Mouse (Mus musculus) heart, adult 11 months (tissue): Measurements from ENCODE around the gene Osbpl2.
A peak's percentile ranks its signal among the peaks of the same experiment; 100 is the strongest.

Experiments
- DNase-seq: peaks from one replicate; pipeline ENCODE4 v3.0.0; 2022

The Osbpl2 gene

DNA sequence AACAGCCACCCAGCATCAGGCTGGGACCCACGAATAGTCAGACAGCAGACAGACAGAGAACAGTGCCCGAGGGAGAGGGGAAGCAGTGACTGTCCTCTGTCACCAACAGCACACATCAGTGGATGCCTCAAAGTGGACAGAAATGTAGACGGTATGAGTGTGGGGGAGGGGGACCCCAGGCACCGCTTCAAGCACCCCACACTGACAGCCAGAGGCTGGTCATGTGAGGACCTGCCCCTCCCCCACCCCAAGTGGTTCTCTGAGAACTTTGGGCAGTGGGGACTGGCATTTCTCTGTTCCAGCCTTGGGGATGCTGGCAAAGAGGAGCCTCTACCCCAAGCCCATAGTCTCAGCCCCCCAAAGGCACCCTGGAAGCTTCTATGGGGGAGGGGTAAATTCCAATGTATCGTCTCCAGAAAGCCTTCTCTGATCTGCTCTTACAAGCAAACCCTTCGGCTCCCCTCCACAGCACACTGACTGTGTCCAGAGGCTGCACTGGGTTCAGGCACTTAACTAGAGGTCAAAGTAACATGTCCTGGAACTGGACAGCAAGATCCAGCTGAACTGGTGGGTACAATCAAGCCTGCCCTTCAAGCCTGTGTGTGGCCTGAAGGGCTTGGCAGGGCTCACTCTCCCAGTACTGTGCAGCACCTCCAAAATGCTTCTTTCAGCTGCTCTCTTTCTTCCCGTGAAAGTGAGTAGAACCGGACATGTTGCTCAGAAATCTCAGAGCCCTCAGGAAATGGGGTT, 13.5 kb upstream of the Osbpl2 start:
- DNase-seq, result peak; percentile 85

DNA sequence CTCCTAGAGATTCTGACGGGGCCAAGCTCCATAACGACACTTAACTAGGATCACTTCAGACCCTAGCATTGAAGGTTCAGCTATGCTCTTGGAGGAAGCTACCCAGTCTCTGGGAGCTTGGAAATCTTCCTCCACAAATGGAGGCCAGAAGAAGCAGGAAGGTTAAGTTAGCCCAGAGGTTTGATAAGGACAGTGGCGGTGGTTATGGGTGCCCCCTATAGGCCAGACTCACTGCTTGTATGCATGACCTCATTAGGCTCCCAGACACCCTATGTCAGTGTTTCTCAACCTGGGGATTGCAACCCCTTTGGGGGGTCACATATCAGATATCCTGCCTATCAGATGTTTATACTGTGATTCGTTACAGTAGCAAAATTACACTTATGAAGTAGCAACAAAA, 12.0 kb upstream of the Osbpl2 start:
- DNase-seq, result peak; percentile 56

DNA sequence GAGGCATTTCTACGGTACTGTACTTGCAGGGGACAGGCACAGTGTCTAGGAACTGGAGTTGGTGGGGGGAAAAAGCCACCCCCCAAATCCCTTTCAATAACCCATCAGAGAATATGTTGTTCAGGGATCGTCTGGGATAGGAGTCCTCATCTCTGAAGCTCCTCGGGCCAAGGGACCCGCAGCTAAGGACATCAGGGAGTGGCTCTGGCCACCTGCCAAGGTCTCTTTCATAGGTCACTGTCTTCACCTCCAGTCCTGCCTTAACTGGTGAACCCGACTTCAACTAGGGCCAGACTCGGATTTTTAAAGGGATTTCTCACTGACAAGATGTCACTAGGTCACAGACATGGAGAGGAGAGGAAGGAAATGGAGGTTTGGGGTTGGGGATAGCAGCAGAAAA, 10.8 kb upstream of the Osbpl2 start:
- DNase-seq, result peak; percentile 86

DNA sequence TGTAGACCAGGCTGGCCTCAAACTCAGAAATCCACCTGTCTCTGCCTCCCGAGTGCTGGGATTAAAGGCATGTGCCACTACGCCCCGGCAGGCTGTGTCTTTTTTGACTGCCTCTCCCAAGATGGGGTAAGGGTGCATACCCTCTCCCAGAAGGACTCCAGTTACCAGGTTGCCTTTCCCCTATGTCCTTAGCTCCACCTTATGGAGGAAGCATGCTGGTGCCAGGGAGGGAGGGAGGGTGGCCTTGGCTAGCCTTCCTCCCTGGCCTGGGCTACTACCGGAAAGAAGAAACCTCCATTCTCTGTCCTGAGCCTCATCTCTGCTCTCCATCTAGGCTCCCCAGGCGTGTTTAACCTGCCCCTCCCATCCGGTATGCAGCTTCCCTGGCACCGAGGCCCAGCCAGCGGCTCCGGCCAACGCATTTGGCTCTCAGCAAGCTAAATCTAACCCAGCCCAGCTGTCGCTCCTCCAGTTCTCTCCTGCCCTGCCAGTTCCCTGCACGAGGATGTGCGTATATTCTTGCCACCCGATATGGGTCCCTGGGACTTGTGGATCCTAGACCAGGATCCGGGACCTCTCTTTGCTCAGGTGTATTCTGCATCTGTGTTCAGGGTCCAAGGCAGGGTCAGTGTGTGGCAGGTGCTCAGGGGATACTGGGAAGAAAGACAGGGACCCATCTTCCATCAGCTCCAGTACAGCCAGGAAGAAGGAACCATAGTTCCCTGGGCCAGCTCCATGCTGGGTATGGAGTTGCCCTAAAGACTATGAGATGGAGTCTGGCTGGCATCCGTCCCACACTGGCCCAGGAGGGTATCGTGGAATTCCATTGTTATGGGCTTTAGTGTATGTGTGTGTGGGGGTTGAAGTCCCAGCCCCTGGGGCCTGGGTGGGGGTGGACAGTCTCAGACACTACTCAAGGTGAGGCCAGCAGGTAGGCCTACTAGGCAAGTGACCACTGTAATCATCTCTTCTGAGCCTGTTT, 4.9 kb upstream of the Osbpl2 start:
- DNase-seq, result peak; percentile 97

DNA sequence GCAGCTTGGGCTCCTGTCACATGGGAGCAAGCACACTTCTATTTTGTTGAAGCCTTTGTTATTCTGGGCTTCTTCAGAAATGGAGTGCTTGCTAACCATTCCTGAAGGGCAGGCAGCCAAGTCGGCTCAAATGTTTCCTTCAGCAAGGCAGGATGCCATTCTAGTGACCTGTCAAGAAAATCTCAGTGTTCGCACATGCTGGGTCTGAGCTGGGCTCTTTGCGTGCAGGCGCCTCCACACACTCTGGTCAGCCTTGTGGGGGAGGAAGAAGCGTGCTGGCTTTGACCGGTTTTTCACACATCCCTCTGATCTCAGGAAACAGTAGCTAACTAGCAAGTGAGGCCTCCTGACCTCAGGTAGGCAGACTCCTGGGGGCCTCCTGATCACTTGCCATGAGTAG, 3.8 kb upstream of the Osbpl2 start:
- DNase-seq, result peak; percentile 91

DNA sequence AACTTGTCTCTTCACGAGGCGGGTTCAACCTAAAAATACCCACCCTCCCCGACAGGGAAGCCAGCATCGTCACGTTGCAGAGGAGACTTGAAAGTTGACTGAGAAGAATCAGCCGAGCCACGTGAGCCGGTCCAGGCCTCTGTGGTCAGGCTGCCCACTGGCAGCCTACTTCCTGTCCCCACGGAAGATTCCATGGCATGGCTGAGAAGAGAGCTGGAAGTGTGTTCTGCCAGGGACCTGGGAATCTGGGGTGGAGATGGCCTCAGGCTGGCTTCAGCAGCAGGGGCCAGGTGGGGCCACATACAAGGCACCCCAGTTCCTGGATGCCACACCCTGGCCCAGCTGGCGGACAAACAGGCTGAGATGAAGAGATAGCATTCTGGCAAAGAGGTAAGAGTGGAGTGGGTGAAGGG, 3.0 kb upstream of the Osbpl2 start:
- peak; percentile 97 for DNase-seq

DNA sequence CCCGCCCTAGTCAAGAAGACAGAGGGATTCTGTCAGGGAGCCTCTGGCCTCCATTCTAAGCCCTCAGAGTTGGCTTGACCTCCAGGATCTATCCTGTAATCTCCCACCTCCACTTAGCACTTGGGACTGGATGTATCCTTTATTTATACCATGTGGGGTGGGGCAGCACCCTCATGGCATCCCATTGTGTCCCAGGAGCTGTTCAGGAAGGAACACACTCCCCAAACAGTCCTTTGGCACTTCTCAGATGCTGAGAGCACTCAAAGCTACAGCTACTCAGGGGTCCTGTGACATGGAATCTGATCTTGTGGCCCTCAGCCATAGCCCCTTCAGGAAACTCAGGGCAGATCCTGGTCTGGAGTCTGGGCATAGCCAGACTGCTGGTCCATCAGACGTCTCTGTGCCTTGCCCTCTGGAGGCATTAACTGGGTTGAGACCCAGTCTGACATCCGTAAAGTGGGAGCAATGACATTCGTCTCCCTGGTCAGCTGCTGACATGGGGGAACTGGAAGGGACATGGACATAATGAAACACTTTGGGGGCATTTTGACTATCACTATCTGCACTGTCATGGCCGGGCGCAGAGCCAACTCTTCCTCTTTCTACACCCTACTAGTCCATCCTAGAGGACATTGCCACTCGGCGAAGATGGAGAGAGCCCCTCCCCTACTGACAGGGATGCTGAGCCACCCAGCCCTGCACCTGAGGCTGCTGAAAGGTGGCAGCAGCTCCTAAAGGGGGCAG, 2.2 kb upstream of the Osbpl2 start:
- DNase-seq, result peak; percentile 94

DNA sequence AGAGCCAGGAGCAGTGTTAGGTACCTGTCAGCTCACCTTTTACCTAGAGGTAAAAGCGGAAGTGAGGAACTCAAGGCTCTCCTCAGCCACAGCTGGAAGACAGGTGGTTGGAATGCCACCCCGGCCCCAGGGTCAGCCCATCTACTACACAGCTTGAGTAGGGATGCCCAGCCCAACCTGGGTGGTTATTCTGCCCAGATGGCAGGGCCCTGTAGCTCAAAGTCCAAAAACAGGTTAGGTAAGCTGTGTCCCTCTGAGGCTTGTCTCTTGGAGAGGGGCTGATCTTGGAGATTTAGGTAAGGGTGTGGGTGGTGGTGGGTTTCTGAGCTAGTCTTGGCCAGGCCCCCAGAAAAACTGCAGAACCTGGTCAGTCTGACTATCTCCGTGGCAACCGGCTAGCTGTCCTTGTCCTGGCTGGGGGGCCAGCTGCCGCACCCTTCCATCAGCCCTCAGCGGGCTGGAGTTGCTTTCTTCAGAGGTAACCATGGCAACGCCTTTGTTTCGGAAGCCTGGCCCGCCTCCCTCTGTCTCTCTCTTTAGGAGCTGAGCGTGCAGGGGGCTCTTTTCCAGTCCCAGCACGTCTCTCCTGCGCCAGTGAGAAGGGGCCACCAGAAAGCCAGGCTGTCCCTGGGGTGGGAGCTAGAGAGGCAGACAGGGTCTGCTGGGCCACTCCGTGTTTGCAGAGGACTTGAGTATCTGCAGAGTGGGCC, 1.5 kb upstream of the Osbpl2 start:
- DNase-seq, result peak; percentile 93

DNA sequence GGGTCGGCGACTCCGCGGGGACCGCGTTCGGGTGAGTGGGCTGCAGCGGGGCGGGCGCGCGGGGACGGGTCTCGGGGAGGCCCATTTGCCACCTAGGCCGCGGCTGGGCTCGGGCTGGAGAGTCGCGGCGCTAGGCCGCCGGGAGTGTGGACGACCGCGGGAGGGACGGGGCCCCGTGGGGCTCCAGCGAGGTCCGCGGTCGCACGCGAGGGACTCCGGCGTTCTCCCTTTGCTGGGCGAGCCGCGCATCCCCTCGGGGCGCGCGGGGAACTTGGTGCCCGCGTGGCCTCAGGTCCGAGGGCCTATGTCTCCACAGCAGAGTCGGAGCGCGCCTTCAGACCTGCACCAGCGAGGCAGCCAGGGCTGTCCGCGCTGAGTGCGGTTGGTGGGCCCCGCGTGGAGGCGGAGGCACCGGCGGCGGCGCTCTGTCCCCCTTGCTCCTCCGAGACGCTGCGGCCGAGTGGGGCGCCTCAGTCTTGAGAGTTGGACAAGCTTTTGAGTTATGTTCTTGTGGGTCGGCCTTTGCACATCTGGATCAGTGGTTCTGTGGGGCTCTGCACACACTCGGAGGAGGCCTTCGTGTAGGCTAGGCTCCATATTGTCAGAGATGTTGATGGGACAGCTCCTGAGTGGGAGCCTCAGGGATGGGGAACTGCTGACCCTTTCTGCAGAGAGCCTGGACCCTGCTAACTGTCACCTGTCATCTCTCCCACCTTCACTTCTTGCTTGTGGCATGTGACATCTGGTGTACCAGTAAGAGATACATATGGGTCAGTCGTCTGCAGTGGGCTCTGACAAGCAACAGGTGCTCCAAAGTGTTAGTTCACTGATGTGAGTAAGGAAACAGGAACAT, 559 bp downstream of the Osbpl2 start:
- peak; percentile 89 for DNase-seq

DNA sequence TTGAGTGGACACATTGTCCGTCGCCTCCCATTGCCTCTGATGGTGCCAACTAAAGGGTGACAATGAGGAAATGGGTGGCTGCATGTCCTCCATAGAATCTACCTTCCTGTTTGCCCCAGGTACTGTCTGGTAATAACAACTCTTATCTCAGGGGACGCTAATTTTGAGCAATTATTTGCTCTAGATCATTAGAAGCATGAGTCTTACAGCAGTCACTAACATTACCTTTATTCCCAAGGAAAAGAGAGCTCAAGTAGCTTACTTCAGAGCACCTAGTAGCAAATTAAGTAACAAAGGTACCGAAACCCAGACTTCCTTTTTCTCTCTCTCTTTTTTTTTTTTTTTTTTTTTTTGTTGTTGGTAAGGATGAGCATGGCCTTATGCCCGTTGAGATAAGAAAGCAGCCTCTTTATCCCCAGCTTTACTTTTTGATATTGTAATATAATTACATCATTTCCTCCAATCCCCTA, 1.2 kb downstream of the Osbpl2 start:
- no peak for DNase-seq

DNA sequence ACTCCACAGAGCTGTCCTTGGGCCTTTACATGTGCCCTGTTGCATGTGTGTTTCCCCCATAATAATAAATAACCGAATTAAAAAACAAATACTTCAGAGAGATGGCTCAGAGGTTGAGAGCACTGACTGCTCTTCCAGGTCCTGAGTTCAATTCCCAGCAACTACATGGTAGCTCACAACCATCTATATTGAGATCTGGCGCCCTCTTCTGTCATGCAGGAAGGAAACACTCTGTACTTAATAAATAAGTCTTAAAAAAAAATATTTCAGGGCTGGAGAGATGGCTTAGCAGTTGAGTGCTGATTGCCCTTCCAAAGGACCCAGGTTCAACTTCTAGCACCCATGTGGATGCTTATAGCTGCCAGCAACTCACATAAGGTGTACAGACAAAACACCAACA, 5.1 kb downstream of the Osbpl2 start:
- DNase-seq, result no peak

DNA sequence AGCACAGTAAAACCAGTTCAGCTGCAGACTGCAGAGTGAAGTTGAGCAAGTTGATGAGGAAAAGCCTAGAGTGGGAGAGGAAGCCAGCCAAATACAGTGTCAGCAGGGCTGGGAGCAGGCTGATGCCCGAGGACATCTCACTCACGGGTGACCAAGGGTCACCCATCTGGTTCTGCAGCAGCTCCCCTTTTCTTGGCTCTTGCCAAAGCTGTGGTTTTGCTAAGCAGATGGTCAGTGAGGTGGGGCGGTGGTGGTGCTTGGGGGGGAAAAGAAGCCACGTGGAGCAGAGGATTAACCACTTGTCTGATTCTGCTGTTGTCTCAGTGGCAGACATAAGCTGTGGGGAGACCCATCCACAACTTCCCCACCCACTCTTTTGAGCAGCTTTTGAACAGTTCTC, 7.1 kb downstream of the Osbpl2 start:
- peak; percentile 98 for DNase-seq

DNA sequence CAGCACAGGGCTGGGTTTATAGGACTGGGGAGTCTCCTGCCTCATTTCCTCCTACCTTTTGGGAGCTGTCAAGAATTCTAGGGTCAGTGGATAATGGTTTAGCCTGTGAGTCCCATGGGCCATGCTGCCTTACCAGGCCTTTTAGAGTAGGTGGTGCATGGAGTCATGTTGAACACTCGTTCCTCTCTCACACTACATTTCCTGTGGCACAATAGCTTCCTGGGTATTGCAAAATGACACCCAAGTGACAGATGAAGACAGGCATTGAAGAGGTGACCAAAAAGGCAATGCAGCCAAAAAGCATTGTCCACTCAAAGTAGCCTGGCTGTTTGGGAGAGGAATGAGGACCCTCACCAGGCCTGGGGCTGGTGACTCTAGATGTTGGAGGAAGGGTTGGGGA, 8.6 kb downstream of the Osbpl2 start:
- no peak for DNase-seq

DNA sequence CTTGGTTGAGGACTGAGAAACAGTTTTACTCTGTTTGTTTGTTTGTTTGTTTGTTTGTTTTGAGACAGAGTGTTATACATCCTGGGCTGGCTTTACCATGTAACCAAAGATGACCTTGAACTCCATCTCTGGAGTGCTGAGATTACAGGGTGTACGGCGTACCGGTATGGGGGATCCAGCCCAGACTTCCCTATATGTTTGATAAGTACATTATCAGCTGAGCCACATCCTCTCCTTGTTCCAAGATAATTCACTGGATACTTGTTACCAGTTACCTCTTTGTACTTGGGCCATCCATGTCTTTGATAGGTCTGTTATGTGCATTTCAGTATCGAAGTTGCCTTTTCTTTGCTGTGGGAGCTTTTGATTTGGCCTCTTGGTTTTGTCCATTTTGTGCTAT, 14.1 kb downstream of the Osbpl2 start:
- no peak for DNase-seq

DNA sequence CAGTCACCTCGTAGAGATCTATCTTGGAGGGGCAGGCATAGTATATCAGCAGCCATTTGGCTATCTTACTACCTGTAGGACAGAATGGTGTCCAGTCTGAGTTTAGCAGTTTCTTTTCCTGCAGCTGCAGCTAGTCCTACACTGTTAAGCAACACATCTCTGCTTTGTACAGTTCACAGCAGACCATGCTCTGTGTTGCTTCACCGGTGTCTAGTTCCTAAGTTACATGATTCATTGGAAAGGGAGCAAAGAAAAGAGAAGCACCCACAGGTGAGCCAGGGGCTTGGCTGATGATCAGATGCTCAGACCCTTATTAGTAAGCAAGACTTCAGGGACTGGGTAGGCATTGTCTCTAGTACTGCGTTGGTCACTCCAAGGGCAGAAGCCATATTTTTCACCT, 14.8 kb downstream of the Osbpl2 start:
- no peak for DNase-seq

DNA sequence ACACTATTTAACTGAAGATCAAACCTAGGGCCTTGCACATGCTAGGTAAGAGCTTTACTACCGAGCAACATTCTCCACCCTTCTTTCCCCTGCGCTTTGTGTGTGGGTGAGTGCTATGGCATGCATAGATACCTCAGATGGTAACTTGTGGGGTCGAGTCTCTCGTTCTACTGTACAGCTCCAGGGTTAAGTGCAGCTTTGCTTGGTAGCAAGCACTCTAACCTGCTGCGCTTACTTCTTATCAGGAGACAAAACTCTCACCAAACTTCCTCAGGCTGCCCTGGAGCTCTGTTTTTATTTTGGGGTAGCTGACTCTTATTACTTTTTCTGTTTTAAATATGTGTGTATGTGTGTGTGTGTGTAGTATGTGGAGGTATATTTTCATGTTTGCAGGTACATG, 16.3 kb downstream of the Osbpl2 start:
- no peak for DNase-seq

DNA sequence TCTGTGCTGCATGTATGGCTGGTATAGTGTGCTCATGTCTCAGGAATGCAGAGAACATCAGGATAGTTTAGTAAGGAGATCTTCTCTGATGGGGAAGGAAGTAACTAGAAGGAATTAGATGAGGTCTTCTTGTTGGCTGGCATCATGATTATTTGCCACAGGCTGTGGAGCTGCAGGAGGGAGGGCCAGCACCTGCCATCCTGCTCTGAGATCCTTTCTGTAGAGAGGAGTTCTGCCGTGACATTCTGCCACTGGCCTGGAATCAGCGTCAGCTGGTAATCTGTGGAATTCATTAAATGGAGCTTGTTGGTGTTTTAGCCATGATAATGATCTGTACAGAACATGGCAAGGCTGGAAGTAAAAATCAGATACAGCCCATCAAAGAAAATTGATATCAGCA, 27.0 kb downstream of the Osbpl2 start:
- no peak for DNase-seq

DNA sequence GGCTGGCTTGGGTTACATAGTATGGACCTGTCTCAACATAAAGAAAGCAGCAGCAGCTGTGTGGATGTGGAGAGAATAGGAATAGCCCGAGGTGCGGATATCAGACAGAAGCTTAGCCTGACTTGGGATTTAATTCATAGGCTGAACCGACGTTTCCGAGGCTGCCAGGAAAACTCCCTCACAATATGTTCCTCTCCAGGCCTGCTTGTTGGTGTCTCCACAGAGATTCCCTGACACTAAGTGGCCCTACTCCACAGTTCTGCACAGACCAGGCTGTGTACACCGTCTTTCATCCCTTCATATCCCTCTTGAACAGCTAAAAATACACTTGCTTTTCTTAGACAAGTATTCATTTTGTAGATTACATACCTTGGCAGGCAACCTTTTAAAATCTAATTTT, 28.3 kb downstream of the Osbpl2 start:
- DNase-seq, result no peak

DNA sequence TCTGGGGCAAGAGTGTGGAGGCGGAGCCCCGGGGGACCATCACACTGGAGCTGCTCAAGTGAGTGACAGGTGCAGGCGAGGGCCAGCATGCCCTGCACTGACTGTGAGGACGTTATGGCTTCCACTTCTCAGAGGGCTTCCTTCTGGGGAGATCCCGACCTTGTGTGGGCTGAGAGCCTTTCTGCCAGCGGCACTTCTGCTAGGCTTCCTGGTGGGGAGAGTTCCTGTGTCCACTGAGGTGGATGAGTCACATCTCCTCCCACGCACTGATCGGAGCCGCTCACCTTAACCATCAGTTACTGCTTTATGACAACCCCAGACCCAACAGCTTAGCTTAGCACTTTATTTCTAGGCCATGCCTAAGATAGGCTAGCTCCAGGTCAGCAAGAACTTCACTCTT, 29.4 kb downstream of the Osbpl2 start:
- DNase-seq, result no peak

DNA sequence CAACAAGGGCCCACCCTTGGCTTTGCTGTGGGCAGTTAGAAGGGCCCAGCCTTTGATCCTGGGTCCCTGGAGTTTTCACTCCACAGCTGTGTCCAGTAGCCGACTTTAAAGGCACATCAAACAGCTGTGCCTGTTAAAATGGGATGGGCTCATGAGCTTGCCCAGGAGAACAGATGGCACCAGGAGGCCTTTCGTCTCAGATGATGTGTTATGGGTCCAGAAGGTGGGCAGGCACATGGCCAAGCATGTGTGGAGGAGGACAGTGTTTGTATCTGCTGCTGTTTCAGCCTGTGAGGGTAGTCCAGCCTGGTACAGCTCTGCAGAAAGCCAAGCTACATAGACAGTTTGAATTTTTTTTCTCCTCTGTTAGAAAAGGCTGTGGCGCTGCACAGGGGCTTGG, 35.7 kb downstream of the Osbpl2 start:
- DNase-seq, result no peak

DNA sequence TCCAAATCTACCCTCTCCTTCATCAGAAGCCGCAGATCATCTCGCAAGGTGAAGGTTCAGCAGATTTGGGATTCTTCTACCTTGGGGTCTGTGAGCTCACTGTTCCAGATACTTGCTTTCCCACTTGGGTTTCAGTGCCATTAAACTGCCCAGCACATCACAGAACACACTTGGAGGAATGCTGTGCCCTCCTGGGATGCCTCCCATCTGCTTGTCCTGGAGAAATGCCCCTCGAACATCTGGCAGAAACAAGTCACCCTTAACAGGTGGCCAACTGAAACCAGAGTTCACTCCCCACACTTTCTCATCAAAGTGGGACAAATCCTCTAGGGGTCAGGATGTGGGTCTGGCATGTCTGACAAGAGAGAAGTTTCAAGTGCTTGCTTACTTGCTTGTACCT, 39.5 kb downstream of the Osbpl2 start:
- no peak for DNase-seq

DNA sequence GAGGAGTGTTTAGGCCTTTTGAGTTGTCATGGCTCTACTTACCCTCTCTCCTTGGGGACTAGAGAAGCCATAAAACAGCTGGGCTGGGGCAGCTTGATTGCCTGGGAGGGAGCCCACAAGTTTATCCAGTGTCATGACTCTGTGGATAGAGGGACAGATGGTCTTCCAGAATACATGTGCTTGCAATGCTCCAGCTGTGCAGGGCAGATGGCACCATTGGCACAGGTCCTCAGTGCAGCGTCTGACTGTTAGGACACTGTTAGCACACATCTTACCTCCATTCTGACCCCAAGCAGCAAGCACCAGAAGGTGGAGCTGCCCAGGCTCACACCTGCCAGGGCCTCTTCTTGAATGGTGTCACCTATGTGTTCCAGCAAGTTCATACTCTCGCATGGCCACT, 46.7 kb downstream of the Osbpl2 start:
- DNase-seq, result no peak
